Mouse (Mus musculus): ENCODE measurements around the gene Dcaf12. TPM values are rescaled to one million over a fixed set of nuclear protein-coding genes. Genes with fewer than 3 reads are reported as not detected.

The Dcaf12 gene
- total RNA-seq (2017), result 30.6 and 37.8 TPM in 2 replicates

DNA sequence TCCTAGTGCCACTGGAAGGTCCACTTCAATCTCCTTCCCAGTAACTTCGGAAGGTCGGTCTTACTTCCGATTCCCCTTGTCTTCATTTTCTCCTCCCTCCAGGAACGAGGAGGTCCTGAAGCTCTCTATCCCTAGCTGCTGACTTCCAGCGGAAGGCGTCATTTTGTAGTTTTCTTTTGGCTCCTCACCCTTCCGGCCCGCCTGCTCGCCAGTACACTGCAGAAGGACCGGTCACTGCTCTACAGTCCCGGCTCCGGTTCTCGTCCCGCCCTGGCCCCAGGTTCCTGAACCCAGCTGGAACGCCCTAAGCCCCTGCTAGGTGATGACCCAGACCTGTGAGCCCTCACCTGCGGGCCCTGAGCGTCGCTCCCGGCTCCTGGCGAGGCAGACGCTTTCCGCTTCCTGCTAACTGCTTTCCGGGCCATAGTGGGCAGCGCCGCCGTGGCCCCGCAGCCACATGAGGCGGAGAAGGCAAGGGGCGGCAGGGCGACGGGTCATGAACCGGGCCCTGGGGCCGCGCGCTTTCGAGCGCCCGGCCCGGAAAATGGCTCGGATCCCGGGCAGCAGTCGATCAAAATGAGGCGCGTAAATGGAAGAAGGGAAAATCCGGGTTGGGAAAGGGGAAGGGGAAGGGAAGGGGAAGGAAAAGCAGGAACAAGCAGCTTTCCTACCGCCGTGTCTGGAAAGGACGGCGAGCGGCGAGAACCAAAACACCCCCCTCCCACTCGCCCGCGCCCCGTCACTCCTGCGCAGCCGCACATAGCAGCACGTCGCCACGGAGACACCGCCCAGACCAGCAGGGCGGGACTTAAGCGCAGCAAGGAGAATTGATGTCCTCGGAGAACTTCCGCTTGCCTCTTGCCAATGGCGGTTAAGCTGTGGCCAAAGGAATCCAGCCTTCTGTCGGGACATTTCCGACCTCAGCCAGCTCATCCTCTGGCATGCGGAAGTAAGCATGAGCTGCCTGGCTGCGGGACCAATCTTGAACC is at the start of gene Dcaf12:
Gene Dcaf12, minus strand, starts transcription at position 749 of the 989 bp plus-strand sequence.
- ATAC-seq (replicated peaks; ENCODE audit: low read depth, poor library complexity, severe bottlenecking), result peak; percentile 88

DNA sequence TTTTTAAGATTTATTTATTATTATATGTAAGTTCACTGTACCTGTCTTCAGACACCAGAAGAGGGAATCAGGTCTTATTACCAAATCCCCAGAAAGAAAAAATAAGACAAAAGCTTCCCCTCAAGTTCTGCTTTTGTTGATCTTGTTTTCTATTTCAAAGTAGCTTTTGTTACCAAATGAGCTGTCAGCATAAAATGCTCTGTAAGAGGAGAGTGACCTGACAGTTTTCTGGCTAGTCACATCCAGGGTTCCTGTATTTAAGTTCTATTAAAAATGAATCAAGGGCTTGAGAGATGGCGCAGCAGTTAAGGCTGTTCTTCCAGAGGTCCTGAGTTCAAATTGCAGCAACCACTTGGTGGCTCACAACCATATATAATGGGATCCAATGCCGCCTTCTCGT is 46.4 kb upstream of the Dcaf12 start:
- ATAC-seq (replicated peaks; ENCODE audit: low read depth, poor library complexity, severe bottlenecking), result no peak

DNA sequence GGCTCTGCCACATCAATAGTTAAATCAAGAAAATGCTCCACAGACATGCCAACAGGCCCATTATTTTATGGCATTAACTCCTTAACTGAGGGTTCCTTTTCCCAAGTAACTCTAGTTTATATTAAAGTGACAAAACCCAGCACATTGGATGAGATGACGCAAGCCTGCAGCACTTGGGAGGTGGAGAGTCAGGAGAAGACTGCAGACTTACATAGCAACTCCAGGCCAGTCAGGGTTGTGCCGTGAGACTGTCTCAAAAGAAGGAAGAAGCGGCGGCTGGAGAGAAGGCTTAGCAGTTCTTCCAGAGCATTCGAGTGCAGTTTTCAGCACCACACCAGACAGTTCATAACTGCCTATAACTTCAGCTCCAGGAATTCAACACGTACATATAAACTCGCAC is 44.7 kb upstream of the Dcaf12 start:
- no peak for ATAC-seq (replicated peaks; ENCODE audit: low read depth, poor library complexity, severe bottlenecking)

DNA sequence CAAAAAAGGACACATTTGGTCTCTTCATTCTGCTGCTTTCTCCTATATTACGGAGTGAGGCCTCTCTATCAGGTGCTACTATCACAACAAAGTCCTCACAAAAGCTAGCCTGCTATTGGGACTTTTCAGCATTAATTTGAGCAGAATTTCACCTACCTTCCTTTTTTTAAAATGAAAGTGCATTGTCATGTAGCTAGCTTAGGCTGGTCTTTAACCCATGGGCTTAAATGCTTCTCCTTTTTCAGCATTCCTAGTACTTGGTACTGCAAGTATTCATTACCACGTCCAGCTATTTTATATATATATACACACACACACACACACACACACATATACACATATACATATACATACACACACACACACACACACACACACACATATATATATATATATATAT is 44.0 kb upstream of the Dcaf12 start:
- ATAC-seq (replicated peaks; ENCODE audit: low read depth, poor library complexity, severe bottlenecking), result peak; percentile 57; the same call in 1 of the 2 replicates

DNA sequence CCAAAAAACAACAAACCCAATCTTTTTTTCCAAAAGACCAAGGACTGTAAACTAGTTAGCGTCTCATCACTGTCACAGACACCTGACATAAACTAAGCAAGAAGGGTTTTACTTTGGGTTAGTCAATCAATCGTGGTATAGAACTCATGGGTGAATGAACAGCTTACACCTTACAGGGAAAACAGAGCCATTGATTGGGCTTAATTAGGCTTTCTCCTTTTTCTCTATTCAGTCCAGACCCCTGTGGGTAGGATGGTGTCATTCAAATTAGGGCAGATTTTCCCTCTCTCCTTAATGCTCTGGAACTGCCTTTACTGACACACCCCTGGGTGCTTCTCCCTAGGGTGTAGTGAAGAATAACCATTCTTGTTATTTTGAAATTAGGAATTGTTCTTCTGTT is 42.5 kb upstream of the Dcaf12 start:
- ATAC-seq (replicated peaks; ENCODE audit: low read depth, poor library complexity, severe bottlenecking), result no peak

DNA sequence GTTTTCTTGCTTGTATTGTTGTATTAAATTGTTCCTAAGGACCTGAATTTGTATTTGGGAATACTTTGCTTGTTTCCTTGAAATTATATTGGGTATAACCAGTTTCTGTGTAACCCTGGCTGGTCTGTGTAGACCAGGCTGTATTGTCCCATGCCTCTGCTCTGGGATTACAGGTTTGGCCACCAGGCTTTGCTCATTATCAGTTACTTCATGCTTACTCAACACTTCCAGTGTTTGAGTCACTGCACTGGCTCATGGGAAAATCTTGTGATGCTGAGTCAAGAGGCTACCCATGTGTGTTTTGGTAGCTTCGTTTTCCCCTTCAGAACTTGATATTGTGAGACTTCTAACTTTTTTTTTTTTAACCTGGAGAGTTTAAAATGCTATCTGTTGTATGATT is 38.6 kb upstream of the Dcaf12 start:
- no peak for ATAC-seq (replicated peaks; ENCODE audit: low read depth, poor library complexity, severe bottlenecking)

DNA sequence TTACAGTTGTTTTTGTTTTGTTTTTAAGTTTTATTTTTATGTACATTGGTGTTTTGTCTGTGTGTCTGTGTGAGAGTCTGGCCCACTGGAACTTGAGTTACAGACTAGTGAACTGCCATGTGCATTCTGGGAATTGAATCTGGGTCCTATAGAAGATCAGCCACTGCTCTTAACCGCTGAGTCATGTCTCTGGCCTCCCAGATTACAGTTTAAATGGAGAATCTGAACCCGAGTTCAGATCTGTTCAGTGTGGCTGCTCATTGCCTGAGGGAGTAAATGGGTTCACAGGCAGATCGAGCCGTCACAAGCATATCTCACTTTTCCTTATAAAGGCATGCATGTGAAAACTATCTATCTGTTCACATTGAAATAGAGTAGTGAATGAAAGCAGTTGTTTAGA is 38.1 kb upstream of the Dcaf12 start:
- no peak for ATAC-seq (replicated peaks; ENCODE audit: low read depth, poor library complexity, severe bottlenecking)

DNA sequence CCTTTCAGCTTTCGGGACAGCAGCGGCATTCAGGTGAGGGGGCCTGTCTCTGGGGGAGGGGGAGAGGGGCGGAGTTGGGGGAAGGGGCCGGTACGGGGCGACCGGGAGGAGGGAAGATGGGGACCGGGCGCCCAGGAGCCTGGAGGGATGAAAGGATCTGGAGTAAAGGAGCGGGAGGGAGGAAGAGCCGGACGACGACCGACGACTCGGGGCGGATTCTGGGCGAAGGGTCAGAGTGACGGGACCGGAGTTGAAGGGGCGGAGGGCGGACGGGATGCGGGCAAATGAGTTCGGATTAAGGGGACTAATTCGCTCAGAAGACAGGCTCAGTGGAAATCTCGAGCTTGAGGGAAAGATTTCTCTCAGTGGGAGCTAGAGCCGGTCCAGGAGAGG is 34.5 kb upstream of the Dcaf12 start:
- ATAC-seq (replicated peaks; ENCODE audit: low read depth, poor library complexity, severe bottlenecking), result no peak

DNA sequence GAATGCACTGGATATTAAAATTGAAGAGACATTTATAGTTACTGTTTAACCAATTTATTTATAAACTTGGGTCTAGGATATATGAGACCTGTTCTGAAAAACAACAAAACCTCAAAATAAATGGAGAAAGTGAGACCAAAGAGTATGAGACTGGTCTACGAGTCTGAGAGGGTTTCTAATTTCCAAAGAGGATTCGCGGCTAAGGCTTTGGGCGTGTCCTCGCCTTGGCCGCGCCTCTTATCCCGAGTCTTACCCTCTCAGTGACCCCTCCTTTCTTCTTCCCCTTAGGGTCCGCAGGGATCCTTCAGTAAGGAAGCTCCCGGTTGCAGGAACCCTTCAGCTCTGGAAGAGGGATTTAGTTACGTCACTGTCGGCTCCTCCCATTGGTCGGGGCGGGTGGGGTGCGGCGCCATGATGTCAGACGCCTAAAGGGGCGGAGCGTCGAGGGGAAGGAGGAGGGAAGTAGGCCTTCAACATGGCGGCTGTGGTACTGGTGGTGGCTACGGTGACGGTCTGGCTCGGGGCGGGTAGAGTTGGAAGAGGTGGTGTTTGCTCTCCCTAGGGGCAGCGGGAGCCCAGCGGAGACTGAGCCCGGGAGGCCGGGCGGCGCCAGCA is 34.0 kb upstream of the Dcaf12 start, which contains the start of gene Ubap1:
Gene Ubap1, plus strand, starts transcription at position 413 of the 615 bp plus-strand sequence.
- peak; percentile 96 for ATAC-seq (replicated peaks; ENCODE audit: low read depth, poor library complexity, severe bottlenecking)

DNA sequence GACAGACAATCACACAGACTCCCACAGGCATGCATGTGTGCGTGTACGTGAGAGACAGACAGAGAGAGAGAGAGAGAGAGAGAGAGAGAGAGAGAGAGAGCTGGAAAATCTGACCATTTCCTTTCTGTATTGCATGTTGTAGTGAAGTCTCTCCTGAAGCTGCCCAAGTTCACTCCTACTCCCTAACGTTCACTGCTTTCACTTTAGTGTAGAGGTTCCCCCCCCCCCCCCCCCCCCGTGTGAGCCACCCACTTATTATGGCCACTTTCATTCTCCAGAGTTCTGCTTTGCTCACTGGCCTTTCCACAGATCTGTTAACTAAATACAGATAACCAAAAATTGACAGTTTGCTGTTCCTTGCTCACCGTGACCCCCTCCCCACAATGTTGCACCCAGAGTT is 33.1 kb upstream of the Dcaf12 start:
- peak; percentile 15; the same call in 1 of the 2 replicates for ATAC-seq (replicated peaks; ENCODE audit: low read depth, poor library complexity, severe bottlenecking)

DNA sequence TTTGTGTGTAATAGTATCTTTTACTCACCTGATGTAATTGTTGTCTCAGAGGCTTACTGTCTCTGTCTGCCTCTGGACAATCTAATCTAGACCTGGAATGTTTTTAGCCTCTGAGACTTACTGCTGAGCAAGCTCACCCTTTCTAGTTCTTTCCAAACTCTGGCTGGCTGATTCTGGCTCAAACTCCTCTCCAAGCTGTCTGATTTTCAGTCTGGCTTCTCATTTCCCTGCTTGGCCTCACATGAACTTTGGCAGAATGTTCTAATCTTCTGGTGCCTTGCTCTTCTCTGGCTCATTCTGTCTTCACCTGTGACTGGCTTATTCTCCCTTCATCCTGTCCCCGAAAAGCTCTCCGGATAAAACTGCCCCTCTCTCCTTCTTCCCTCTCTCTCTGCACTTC is 31.3 kb upstream of the Dcaf12 start:
- no peak for ATAC-seq (replicated peaks; ENCODE audit: low read depth, poor library complexity, severe bottlenecking)

DNA sequence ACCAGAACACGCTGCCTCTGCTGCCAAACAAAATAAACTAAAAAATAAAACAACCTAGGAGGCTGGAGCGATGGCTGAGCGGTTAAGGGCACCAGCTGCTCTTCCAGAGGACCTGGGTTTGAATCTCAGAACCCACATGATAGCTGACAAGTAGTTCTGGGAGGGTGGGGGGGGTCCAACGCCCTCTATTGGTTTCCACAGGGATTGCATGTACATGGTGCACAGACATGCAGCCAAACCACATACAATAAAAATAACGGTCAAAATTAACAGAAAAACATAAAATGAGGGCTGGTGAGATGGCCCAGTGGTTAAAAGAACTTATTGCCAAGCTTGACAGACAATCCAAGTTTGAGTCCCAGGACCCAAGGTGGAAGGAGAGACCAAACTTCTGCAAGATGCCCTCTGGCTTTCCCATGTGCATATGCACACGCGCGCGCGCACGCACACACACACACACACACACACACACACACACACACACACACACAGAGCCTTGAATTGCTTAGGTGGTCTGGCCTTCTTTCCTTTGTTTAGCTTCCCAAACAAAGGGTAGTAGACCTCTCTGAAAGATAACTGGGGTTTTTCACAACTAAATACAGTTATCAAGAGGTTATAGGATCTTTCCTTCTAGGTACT is 26.3 kb upstream of the Dcaf12 start:
- ATAC-seq (replicated peaks; ENCODE audit: low read depth, poor library complexity, severe bottlenecking), result no peak

DNA sequence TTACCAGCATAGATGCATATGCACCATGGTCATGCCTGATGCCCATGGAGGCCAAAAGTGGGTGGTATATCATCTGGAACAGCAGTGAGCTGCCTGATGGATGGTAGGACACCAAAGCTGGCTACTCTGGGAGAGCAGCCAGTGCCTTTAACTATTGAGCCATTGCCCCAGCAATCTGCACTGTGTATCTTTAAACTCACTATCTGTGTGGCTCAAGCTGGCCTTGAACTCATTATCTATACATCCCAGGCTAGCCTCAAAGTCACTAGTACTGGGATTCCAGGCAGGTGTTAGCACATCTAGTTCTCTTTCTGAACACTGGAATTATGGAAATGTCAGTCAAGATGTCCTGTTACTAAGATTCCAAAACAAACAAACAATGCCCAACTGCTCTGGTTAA is 21.9 kb upstream of the Dcaf12 start:
- ATAC-seq (replicated peaks; ENCODE audit: low read depth, poor library complexity, severe bottlenecking), result peak; percentile 22; the same call in 1 of the 2 replicates

DNA sequence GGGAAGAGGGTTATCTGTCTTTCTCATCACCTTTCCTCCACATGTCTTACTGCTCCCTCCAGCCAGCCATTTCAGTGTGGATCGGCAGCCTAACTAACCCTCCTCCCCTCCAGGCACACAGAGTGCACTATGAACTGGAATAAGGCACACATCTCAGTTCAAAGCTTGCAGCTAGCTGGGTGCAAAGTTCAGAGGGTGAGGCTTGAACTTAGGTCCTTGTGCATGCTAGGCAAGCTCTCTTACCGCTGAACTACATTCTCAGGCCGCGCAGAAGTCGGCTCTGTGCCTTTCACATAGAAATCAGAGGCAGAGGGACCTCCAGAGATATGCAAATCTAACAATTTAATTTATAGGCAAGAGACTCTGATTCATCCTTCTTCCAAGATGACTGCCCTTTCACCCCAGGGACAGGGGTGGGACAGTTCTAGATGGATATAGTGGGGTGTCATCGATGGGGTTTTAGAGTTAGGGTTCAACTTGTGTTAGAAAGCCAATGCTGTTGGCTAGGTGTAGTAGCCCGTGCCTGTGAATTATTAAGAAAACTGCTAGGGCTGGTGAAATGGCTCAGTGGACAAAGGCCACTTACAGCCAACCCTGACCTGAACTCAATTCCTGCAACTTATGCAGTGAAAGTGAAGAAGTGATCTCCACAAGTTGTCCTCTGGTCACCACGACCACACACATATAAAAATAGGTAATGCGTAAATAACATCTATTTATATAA is 17.2 kb upstream of the Dcaf12 start:
- ATAC-seq (replicated peaks; ENCODE audit: low read depth, poor library complexity, severe bottlenecking), result no peak

DNA sequence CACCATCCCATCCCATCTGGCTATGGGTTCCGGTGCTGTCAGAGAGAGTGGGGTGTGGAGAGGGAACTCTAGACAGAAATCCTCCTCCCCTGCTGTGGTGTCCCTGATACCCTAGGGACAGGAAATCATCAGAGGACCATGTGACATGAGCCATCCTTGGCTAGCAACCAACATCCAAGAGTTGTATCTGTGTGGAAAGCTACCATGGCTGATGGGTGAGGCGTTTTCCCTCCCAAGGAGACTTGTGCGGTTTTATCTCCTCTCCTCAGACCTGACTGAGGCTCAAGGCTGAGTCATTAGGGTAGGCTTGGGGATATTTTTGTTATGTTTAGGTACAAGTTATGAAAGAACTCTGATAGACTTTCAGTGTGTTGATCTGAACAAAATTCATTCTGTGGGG is 16.4 kb upstream of the Dcaf12 start:
- ATAC-seq (replicated peaks; ENCODE audit: low read depth, poor library complexity, severe bottlenecking), result peak; percentile 95

DNA sequence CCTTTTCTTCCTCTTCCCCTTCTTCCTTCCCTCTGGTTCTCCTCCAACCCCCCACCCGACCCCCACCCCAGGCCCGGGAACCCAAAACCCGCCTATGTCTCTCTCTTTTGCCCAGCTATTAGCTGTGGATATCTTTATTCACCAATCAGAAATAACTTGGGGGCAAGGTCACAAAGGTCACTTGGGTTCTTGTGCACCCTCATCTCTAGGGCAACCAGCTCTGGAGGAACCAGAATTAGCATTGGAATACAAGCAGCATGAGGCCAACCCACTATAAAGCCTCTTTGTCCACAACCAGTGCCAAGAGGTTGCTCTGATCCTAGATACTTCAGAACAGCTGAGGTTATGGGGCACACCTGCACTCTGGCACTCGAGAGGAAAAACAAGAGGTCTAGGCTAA is 14.8 kb upstream of the Dcaf12 start:
- ATAC-seq (replicated peaks; ENCODE audit: low read depth, poor library complexity, severe bottlenecking), result no peak

DNA sequence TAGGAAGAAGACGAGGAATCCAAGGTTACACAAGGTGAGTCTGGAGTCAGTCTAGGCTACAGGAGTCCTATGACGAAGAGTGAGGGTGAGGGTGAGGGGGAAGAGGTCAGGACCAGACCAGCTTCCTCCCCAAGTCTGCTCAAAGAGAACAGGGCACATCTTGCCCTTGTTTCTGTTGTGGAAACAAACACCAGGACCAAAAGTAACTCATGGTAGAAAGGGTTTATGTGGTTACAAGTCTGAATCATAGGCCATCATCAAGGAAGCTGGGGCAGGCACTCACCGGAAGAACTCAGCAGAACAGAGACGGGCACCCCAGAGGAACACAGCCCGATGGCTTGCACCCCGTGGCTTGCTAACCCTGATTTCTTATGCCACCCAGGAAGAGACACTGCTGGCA is 12.2 kb upstream of the Dcaf12 start:
- ATAC-seq (replicated peaks; ENCODE audit: low read depth, poor library complexity, severe bottlenecking), result no peak

DNA sequence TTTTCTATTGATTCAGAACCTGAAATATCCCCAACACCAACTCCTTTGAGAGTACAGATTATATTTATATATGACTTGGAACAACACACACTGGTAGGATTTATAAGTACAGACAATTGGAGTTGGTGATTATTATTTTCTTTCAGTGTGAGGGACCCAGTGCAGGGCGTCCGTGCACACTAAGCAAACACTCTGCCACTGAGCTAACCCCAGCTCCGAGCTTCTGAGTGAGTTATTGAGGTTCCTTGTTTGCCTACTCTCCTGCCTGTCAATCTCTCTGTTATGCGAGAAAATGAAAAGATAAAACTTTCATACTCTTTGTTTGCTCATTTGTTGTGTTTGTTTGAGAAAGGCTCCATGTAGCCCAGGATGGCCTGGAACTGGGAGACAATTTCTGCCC is 6.3 kb upstream of the Dcaf12 start:
- no peak for ATAC-seq (replicated peaks; ENCODE audit: low read depth, poor library complexity, severe bottlenecking)

DNA sequence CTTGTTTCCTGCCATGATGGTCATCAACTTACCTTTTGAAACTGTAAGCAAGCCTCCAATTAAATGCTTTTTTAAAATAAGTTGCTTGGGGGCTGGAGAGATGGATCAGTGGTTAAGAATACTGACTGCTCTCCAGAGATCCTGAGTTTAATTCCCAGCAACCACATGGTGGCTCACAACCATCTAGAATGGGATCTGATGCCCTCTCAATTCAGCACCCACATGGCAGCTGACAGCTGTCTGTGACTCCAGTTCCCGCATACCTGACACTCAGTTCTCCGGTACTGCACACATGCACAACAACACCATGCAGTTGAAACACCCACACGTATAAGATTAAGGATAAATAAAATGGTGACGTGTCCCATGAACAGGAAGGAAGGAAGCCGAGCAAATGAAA is 3.6 kb upstream of the Dcaf12 start:
- ATAC-seq (replicated peaks; ENCODE audit: low read depth, poor library complexity, severe bottlenecking), result no peak

DNA sequence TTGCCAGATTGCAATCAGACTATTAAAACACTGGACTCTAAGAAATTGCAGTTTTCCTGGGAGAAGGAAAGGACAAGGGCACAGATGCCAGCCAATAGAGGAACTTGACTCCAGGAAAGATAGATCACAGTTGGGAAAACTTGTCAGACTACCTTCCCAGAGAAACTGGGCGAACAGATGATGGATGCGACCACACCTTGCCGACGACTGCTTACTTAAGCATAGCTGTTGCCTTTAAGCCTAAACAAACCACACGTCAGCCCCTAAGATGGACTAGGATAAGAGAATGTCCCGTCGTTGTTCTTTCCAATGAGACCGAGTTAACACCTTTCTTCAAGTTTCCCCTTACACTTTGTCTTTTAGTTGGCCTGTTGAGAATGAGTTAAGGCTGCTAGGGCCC is 484 bp upstream of the Dcaf12 start:
- no peak for ATAC-seq (replicated peaks; ENCODE audit: low read depth, poor library complexity, severe bottlenecking)

All from common myeloid progenitor, adult 5-6 weeks (primary cell).